In genomic region chr11:40539776-40540175, GRCm38 (mm10) we compare ENCODE assay signal across 16 mouse cellular contexts.
DNase-seq lines count a peak whose midpoint lies in the region; ATAC-seq and TF ChIP-seq lines count a peak whose summit lies in the region.
"Had no signal": no experiment of that assay in that cellular context is flagged by ENCODE, and none has a peak within 500 bp of the region (broad histone marks: within the 10 kb centered on the region; RNA-seq: fewer than 3 reads in every experiment).

No protein-coding gene starts in this region.

- H3K4me2 ChIP-seq in midbrain, postnatal 0 days (ENCODE audit: low read depth, low read length, poor library complexity, severe bottlenecking) = no peak overlapping the region
- H3K4me2 ChIP-seq in hindbrain, embryonic 14.5 days (replicated peaks) = peak overlapping the region; percentile 20; the same call in 1 of the 2 replicates
- H3K4me2 ChIP-seq in neural tube, embryonic 15.5 days = peak overlapping the region; percentile 36
- H3K4me2 ChIP-seq: embryonic facial prominence, embryonic 15.5 days; forebrain, embryonic 13.5 days had no signal

- no peak overlapping the region for H3K9ac ChIP-seq in midbrain, postnatal 0 days (replicated peaks; ENCODE audit: low read length, poor library complexity, severe bottlenecking)
- H3K9ac ChIP-seq in hindbrain, embryonic 14.5 days = no peak overlapping the region
- no peak overlapping the region for H3K9ac ChIP-seq in neural tube, embryonic 15.5 days (replicated peaks)
- H3K9ac ChIP-seq: embryonic facial prominence, embryonic 15.5 days; forebrain, embryonic 13.5 days had no signal

- peak; percentile 14 for DNase-seq in midbrain, embryonic 10.5 days (ENCODE audit: low spot score)
- no peak for DNase-seq in midbrain, postnatal 0 days (ENCODE audit: low spot score)
- peak; percentile 16 for DNase-seq in embryo, embryonic 11.5 days (ENCODE audit: low read depth, low spot score)
- DNase-seq in hindbrain, embryonic 14.5 days (ENCODE audit: low spot score) = no peak
- no peak for DNase-seq in adrenal gland, postnatal 25 days
- DNase-seq in cerebellum, adult 2 months = no peak
- DNase-seq in gastrocnemius, postnatal 4 days (ENCODE audit: low spot score in 2 of 2) = no peak
- DNase-seq: adrenal gland, postnatal 10 days; cerebellum, postnatal 10 days; heart, adult 11 months; kidney, postnatal 36 days; lung, adult 2 months; lung, postnatal 4 days had no signal

- no peak for ATAC-seq in midbrain, postnatal 0 days (ENCODE audit: low FRiP score)
- peak; percentile 59; the same call in 1 of the 2 replicates for ATAC-seq in hindbrain, embryonic 14.5 days (ENCODE audit: low FRiP score)
- ATAC-seq in neural tube, embryonic 15.5 days (ENCODE audit: low FRiP score) = no peak; the same call in 1 of the 2 replicates
- ATAC-seq: forebrain, embryonic 13.5 days had no signal

- no peak for TF ChIP-seq POLR2A in cerebellum, adult 2 months (IDR thresholded peaks at IDR 0.05; ENCODE audit: borderline replicate concordance, insufficient read depth, low read length)

- no peak overlapping the region for H3K4me3 ChIP-seq in midbrain, embryonic 10.5 days
- no peak overlapping the region for H3K4me3 ChIP-seq in midbrain, postnatal 0 days (ENCODE audit: low read depth, low read length)
- H3K4me3 ChIP-seq in hindbrain, embryonic 14.5 days (replicated peaks; ENCODE audit: low read length) = no peak overlapping the region
- H3K4me3 ChIP-seq in neural tube, embryonic 15.5 days (replicated peaks) = no peak overlapping the region
- no peak overlapping the region for H3K4me3 ChIP-seq in cerebellum, adult 2 months (replicated peaks; ENCODE audit: insufficient read depth, low read depth, low read length)
- H3K4me3 ChIP-seq: embryonic facial prominence, embryonic 15.5 days; forebrain, embryonic 13.5 days had no signal

- H3K27ac ChIP-seq in midbrain, embryonic 10.5 days (replicated peaks) = no peak overlapping the region
- H3K27ac ChIP-seq in midbrain, postnatal 0 days (ENCODE audit: low read depth, low read length) = no peak overlapping the region
- no peak overlapping the region for H3K27ac ChIP-seq in hindbrain, embryonic 14.5 days
- no peak overlapping the region for H3K27ac ChIP-seq in neural tube, embryonic 15.5 days (replicated peaks)
- H3K27ac ChIP-seq in cerebellum, adult 2 months (ENCODE audit: insufficient read depth, low read length) = no peak overlapping the region
- H3K27ac ChIP-seq: embryonic facial prominence, embryonic 15.5 days; forebrain, embryonic 13.5 days had no signal

- H3K9me3 ChIP-seq in midbrain, embryonic 10.5 days (replicated peaks) = no peaks in the 10 kb centered on the region
- H3K9me3 ChIP-seq in midbrain, postnatal 0 days (ENCODE audit: low read length) = no peaks in the 10 kb centered on the region
- no peaks in the 10 kb centered on the region for H3K9me3 ChIP-seq in hindbrain, embryonic 14.5 days (ENCODE audit: control insufficient read depth, low read length)
- H3K9me3 ChIP-seq in neural tube, embryonic 15.5 days (replicated peaks) = no peaks in the 10 kb centered on the region
- H3K9me3 ChIP-seq: embryonic facial prominence, embryonic 15.5 days; forebrain, embryonic 13.5 days had no signal

- peaks cover 8% of the 10 kb centered on the region; the same call in 1 of the 2 replicates for H3K4me1 ChIP-seq in midbrain, embryonic 10.5 days
- H3K4me1 ChIP-seq in midbrain, postnatal 0 days (ENCODE audit: insufficient read depth, low read length) = no peaks in the 10 kb centered on the region
- no peaks in the 10 kb centered on the region for H3K4me1 ChIP-seq in hindbrain, embryonic 14.5 days (replicated peaks; ENCODE audit: control insufficient read depth, insufficient read depth, low read length)
- H3K4me1 ChIP-seq in neural tube, embryonic 15.5 days = 0 out of 2 replicates have a peak, but pooled peaks cover 2% of the 10 kb centered on the region
- H3K4me1 ChIP-seq in cerebellum, adult 2 months (ENCODE audit: control insufficient read depth, insufficient read depth, low read length) = no peaks in the 10 kb centered on the region
- H3K4me1 ChIP-seq: embryonic facial prominence, embryonic 15.5 days; forebrain, embryonic 13.5 days had no signal

- TF ChIP-seq CTCF in midbrain, postnatal 0 days (IDR thresholded peaks at IDR 0.05) = no peak
- TF ChIP-seq CTCF in cerebellum, adult 2 months (IDR thresholded peaks at IDR 0.05; ENCODE audit: borderline replicate concordance, insufficient read depth, low read depth, low read length) = no peak

- H3K27me3 ChIP-seq in midbrain, embryonic 10.5 days (ENCODE audit: low read depth, poor library complexity, severe bottlenecking) = no peaks in the 10 kb centered on the region
- H3K27me3 ChIP-seq in midbrain, postnatal 0 days (ENCODE audit: insufficient read depth, low read length) = no peaks in the 10 kb centered on the region
- no peaks in the 10 kb centered on the region for H3K27me3 ChIP-seq in hindbrain, embryonic 14.5 days (ENCODE audit: control insufficient read depth, insufficient read depth, low read length)
- H3K27me3 ChIP-seq in neural tube, embryonic 15.5 days (replicated peaks) = no peaks in the 10 kb centered on the region
- no peaks in the 10 kb centered on the region for H3K27me3 ChIP-seq in cerebellum, adult 2 months (ENCODE audit: control insufficient read depth, insufficient read depth, low read length)
- H3K27me3 ChIP-seq: embryonic facial prominence, embryonic 15.5 days; forebrain, embryonic 13.5 days had no signal

- no peaks in the 10 kb centered on the region for H3K36me3 ChIP-seq in midbrain, embryonic 10.5 days
- H3K36me3 ChIP-seq in midbrain, postnatal 0 days (ENCODE audit: insufficient read depth, low read length) = no peaks in the 10 kb centered on the region
- H3K36me3 ChIP-seq in hindbrain, embryonic 14.5 days (replicated peaks; ENCODE audit: control insufficient read depth, insufficient read depth) = no peaks in the 10 kb centered on the region
- H3K36me3 ChIP-seq in neural tube, embryonic 15.5 days = no peaks in the 10 kb centered on the region
- H3K36me3 ChIP-seq: embryonic facial prominence, embryonic 15.5 days had no signal

- WGBS in midbrain, embryonic 10.5 days = 63% methylated on average over 11 of the region's 11 CpGs
- 33% methylated on average over 11 of the region's 11 CpGs for WGBS in midbrain, postnatal 0 days
- WGBS in hindbrain, embryonic 14.5 days = 15% methylated on average over 11 of the region's 11 CpGs
- 14% methylated on average over 11 of the region's 11 CpGs for WGBS in neural tube, embryonic 15.5 days
- WGBS in cerebellum, adult 2 months = 18% methylated on average over 11 of the region's 11 CpGs

Comparison
In these comparisons a context has a peak if more than half of its experiments do, and no peak if none do; other contexts are left out.
1. DNase-seq: peak in midbrain, embryonic 10.5 days (single experiment) and embryo, embryonic 11.5 days (single experiment); none in midbrain, postnatal 0 days (single experiment), hindbrain, embryonic 14.5 days (single experiment), adrenal gland, postnatal 25 days (single experiment), cerebellum, adult 2 months (0 of 2) and gastrocnemius, postnatal 4 days (0 of 2).